Mouse (Mus musculus) cerebellum, adult 11-12 months (tissue): ENCODE data around the gene D130043K22Rik.
A peak's percentile ranks its signal among the peaks of the same experiment; 100 is the strongest.

Source experiments
- DNase-seq: peaks from one replicate; pipeline ENCODE4 v3.0.0; 2022

The D130043K22Rik gene

GRCm38 (mm10) chr13:24844983-24845955 is at the start of gene D130043K22Rik:
TSS of gene D130043K22Rik (plus strand) at chr13:24845135.
- peak; percentile 64 for DNase-seq

GRCm38 (mm10) chr13:24798686-24799085 is 46.2 kb upstream of the D130043K22Rik start:
- no peak for DNase-seq

GRCm38 (mm10) chr13:24799378-24799777 is 45.6 kb upstream of the D130043K22Rik start:
- DNase-seq: peak; percentile 32

GRCm38 (mm10) chr13:24799925-24800673 is 44.8 kb upstream of the D130043K22Rik start:
- peak; percentile 64 for DNase-seq

- DNase-seq: peak; percentile 98
Observed at GRCm38 (mm10) chr13:24800674-24801307, 44.1 kb upstream of the D130043K22Rik start.

- DNase-seq: peak; percentile 69
Observed at GRCm38 (mm10) chr13:24801308-24801921, 43.5 kb upstream of the D130043K22Rik start, which contains the start of gene BC005537. TSS of gene BC005537 (plus strand) at chr13:24801657.

GRCm38 (mm10) chr13:24802131-24802691 is 42.7 kb upstream of the D130043K22Rik start:
- peak; percentile 58 for DNase-seq

- DNase-seq: no peak
Observed at GRCm38 (mm10) chr13:24803196-24803595, 41.7 kb upstream of the D130043K22Rik start.

- no peak for DNase-seq
Observed at GRCm38 (mm10) chr13:24806079-24806478, 38.9 kb upstream of the D130043K22Rik start.

- DNase-seq: no peak
Observed at GRCm38 (mm10) chr13:24812521-24812920, 32.4 kb upstream of the D130043K22Rik start.

- no peak for DNase-seq
Observed at GRCm38 (mm10) chr13:24814616-24815015, 30.3 kb upstream of the D130043K22Rik start.

- DNase-seq: no peak
Observed at GRCm38 (mm10) chr13:24816125-24817092, 28.5 kb upstream of the D130043K22Rik start.

- DNase-seq: no peak
Observed at GRCm38 (mm10) chr13:24819931-24820330, 25.0 kb upstream of the D130043K22Rik start.

- DNase-seq: no peak
Observed at GRCm38 (mm10) chr13:24822663-24823343, 22.1 kb upstream of the D130043K22Rik start.

- no peak for DNase-seq
Observed at GRCm38 (mm10) chr13:24824647-24825046, 20.3 kb upstream of the D130043K22Rik start.

GRCm38 (mm10) chr13:24825587-24825986 is 19.3 kb upstream of the D130043K22Rik start:
- peak; percentile 38 for DNase-seq

GRCm38 (mm10) chr13:24826116-24826515 is 18.8 kb upstream of the D130043K22Rik start:
- no peak for DNase-seq

GRCm38 (mm10) chr13:24830756-24831352 is 14.1 kb upstream of the D130043K22Rik start:
- peak; percentile 33 for DNase-seq

GRCm38 (mm10) chr13:24831353-24832130 is 13.4 kb upstream of the D130043K22Rik start, which contains the start of the genes Acot13 and Tdp2:
TSS of gene Acot13 (minus strand) at chr13:24831540.
TSS of gene Tdp2 (plus strand) at chr13:24831679.
- DNase-seq: peak; percentile 98
